Mouse (Mus musculus) hematopoietic stem cell, adult 5-6 weeks (primary cell): ENCODE measurements around the gene Smim15. TPM values are rescaled to one million over a fixed set of nuclear protein-coding genes. Genes with fewer than 3 reads are reported as not detected.
A peak's percentile ranks its signal among the peaks of the same experiment; 100 is the strongest.

Experiments used
- ATAC-seq, 2 experiments: fragments of 125-278 bp in 1 of 2; replicated peaks in 1 of 2; 2 replicates each; pipeline ENCODE4 v1.8.0; 2016 to 2017; ENCODE audit warnings: inconsistent platforms in 2 of 2, mild to moderate bottlenecking in 2 of 2, moderate number of reproducible peaks in 2 of 2, low read depth in 1 of 2, moderate TSS enrichment in 1 of 2; ENCODE audit not compliant: low FRiP score in 2 of 2, poor library complexity in 2 of 2, severe bottlenecking in 2 of 2, insufficient read depth in 1 of 2, low TSS enrichment in 1 of 2
- total RNA-seq: library from RNA; stranded (forward); fragments of 172-1452, 232-1000 nt; gene quantifications from 2 replicates; pipeline ENCODE4 v1.2.3, GENCODE M21; 2017

Smim15 gene
- total RNA-seq, result 131 and 200 TPM in 2 replicates

DNA sequence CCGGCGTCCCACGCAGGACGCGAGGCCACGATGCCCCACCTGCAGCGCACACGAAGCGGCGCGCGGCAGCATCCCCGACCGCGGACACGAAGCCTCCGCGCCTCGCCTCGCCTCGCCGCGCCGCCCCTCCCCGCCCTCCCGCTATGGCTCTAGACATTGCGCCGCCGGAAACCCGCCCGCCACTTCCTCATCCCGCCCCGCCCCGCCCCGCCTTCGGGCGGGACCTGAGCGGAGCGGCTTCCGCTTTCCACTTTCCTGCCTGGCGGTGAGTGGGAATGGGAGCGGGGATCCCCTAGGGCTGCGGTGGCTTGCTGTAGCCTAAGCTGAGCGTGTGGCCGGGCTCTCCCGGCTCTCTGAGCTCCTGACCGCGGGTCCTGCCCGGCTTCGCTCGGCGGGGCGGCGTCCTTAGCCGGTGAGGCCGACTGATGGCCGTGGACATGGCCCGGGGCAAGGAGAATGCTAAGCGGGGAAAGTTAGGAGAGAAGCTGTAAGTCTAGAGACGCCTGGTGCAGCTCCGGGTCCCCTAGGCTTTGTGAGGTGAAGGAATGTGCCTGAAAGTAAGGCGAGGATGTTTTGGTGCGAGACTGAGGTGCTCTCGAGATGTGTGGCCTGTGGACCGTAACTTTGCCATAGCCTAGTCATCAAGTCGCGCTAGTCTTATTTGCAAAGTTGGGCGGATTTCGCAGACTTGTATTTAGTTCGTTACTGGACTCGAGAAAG, at the start of gene Smim15:
Gene Smim15 (plus strand): TSS at position 225 of the 720 bp plus-strand sequence.
- ATAC-seq, result peak; percentile 65 to 81

DNA sequence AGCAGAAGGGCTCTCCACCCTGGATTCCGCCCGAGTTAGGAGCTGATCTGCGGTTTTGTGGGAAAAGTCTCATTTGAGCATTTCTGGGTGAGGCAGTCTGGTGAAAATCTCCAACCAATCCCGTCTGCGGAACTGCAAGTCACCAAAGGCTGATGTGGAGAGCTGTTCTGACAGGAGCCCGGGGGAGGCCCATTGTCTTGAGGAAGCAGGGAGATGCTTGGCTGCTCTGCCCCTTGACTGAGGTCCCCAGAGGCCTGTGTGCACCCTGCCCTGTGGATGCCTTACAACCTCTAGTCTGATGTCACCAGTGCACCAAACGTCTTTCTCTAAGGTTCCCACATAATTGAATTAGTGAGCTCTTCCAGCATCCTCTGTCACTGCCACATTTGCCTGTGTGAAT, 49.0 kb upstream of the Smim15 start:
- ATAC-seq, result no peak

DNA sequence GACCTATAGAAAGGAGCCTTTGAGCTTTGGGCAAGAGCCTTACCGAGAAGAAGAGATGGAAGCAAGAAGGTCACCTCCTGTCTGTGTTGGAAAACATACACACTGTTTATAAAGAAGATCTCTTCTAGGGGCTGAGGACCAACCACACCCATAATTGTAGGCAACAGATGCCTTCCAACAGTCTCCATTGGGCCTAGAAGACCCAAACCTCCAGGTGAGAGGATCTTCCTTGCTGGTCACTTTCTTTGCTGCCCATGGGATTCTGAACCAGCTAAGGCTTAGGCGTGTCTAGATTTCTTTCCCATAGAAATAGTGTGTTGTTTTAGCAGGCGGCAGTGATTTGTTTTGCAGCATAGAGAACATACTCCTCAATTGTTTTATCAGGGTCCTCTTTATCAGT, 47.9 kb upstream of the Smim15 start:
- no peak for ATAC-seq

DNA sequence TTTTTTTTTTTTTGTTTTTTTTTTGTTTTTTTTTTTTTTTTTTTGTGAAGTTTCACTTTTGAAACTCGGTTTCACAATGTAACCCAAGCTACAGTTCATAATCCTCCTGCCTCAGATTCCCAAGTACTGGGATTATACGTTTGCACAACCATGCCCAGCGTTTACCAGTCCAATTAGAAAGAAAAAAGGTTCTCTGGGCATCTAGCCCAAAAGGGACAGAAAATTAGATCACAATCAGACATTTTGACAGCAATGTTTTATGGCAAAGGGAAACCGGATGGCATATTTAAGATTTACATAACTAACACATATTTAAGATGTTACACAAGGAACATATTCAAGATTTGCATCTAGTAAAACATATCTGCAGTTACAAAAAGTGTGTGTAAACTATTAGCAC, 36.4 kb upstream of the Smim15 start:
- ATAC-seq, result no peak

DNA sequence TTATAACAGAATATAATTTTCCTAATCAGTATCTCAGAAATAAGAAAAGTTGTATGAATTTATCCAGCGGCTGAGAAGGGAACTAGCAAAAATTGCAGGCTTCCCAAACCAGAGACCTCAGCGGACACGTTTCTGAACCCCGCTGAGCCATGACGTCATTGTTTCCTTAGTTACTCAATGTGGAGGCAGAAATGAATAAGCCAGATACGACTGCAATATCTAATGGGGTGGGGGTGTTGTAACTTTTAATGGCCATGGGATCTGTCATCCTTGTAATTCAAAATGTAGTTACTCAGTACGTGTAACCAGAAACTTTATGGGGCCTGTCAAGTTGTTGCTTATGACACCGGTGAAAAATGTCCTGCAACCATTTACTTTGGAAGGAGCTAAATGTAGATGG, 31.1 kb upstream of the Smim15 start:
- ATAC-seq, result no peak

DNA sequence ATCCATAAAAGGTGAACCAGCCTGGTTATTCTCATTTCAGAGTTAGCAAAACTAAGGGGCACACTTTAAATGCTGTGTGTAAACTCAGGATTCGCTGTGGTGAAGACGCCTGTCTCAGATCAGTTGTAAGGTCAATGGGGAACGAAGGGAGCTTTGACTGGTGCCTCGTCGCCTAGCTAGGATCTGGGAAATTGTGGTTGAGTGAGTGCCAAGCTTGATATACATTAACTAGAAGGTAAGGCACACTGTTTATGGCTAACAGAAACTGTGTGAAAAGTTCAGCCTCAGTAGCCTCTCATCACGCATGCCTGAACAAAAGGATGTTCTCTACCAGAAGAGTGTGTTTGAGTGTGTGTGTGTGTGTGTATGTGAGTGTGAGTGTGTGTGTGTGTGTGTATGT, 30.4 kb upstream of the Smim15 start:
- no peak for ATAC-seq

DNA sequence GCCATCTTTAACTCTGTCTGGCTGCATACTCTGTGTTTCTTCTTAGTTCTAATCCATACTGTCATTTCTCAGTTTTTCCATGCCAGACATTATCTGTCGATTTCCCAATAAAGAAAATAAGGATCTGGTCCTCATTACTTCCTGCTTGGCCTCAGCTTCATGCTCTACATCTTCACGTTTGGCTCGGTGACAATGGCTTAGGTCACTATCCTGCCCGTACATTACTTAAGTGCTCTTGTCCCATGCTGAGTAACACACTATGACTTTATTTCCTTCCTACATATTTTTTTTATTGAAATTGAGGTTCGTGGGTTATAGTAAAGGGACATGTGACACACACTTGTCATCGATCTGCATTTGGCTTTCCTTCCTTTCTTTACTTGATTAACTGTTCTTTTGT, 29.1 kb upstream of the Smim15 start:
- no peak for ATAC-seq

DNA sequence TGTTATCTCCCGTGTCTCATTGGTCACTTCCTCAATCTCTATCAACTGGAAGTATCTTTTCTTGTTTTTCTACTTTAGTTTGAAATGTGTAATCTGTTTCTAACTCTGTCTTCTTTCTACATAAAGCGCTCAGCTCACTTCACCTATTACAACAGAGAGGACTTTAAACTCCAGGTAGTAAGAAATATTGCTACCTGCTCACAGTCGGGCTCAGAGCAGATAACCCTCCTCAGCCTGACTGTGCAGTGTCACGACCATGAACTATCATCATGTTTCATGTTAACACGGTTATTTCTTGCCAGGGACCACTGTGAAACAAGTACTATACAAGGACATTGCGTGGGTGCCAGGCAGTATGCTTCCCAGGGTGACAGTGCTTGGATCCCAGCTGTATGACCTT, 26.9 kb upstream of the Smim15 start:
- ATAC-seq, result no peak

DNA sequence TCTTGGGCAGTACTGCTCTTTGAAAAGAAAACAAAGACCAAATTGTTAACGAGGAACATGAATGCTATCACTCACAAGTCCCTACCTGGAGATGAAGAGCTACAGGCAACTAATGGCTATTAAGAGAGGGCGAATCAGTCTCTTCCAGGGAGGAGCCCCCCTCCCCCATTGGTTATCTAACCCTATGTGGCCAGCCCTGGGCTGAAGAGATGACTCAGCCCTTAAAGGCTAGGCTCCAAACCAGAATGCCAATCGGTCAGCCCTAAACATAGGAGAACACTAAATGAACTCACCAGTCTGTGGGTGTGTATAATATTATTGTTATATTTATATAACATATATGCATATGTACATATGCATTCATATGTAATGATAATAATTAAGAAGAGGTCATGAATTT, 18.4 kb upstream of the Smim15 start:
- ATAC-seq, result no peak

DNA sequence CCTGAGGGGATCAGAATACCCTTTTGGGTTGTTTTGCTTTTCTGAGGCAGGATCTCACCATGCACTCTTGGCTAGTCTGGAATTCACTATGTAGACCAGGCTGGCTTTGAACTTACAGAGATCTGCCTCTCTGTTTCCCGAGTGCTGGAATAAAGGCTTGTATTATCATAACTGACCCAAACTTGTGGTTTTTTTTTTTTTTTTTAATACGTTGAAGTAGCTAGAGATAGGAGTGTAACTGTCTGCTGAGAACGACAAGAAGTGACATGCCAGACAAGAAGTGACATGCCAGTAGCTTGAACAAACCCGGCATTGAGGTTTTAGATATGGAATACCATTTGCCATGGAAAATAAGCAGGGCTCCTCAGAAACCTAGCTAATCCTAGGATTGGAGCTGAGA, 11.5 kb upstream of the Smim15 start:
- no peak for ATAC-seq

DNA sequence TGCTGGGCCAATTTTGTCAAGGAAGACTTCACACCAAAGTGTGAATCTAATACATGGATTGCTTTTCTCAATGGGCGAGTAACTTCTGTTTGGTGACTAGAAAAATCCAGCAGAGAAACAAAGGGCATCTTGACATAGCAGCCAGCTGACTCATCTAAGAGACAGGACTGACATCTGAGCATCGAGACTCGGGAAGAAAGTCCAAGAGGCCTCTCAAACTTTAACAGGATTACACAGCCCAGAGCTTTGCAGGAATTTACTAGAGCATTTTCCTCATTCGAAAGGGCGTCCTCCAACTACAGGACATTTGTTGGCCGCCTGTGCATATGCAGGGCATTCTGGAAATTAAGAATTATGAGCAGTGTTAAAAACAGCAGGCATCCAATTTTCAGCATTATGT, 4.9 kb upstream of the Smim15 start:
- ATAC-seq, result no peak

DNA sequence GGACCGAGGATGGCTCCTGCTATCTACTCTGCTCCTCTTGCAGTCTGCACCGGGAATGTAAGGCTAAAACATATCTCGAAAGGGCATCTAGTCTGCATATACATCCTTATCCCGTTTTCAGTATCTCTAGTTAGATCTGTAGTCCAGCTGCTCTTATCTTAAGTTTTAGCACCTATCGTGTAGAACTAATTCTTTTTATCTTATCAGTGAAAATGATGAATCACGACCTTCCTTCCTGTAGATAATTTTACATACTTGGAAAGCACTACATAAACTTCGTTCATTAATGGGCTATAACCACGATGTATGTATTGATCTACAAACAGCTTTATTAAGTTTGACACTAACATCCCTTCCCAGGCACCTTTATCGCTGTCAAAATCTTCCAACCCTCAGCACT, 4.3 kb upstream of the Smim15 start:
- ATAC-seq, result no peak

DNA sequence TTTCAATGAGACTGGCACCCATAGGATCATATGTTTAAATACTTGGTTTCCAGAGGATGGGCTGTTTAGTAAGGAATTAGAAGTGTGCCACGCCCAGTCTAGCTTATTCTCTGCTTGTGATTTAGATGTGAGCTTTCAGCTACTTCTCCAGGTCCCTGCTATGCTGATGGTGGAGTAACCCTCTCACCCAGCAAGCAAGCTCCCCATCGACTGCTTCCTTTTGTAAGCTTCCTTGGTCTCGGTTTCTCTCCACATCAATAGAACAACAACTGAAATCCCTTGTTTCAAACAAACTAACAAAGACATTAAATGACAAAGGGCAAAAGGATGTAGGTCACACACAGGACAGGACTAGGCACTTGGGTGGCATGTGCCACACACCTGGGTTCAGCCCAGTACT, 3.8 kb upstream of the Smim15 start:
- no peak for ATAC-seq

DNA sequence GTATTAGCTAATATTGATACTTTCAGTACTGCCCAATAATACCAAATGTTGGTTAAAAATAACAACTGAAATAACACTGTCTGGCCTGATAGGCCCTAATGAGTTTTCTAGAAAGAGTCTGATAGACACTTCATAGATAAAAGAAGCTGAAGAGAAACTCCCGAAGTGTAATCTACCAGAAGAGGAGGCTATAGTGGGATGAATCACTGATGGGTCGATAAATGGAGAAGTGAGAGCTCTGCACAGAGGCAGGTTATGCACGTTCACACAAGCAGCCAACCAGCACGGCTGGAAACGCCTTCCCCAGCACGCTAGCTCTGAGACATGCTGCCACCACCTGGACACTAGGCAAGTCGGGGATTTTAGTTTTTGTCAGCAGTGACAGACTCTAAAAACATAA, 2.9 kb upstream of the Smim15 start:
- peak; percentile 83 to 89 for ATAC-seq

DNA sequence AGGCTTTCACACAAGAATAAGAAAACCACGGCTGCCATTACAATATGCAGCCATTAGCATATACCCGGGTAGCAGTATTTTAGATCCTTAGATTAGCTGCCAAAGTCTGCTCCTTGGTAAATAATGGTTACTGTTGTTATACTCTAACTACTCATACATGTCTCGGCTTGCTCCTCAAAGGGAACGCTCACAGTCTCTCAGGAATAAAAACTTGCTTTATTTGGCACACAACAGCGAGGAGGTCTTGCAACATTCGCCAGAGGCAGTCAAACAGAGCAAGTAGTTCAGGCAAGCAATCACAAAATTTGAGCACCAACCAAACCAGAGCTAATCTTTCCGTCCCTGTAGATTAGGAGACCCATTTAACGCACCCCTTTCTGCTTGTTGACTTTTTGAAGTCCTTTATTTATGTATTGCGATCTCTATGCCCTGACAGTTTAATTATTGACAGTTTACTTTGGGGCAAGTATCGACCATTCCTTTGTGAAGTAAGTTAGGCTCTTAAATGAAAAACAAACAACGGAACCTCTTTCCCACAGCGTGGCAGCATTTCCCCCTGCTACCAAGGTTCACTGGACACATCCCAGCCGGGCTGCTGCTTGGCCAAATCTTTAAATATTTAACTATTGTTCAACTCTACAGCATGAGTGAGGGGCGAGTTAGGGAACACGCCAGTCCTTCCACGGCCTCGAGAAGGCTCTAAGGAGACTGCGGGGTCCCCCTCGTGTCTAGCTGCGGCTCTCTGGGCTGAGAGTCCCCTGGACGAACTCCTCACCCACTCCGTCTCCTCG, 620 bp upstream of the Smim15 start:
- no peak for ATAC-seq

DNA sequence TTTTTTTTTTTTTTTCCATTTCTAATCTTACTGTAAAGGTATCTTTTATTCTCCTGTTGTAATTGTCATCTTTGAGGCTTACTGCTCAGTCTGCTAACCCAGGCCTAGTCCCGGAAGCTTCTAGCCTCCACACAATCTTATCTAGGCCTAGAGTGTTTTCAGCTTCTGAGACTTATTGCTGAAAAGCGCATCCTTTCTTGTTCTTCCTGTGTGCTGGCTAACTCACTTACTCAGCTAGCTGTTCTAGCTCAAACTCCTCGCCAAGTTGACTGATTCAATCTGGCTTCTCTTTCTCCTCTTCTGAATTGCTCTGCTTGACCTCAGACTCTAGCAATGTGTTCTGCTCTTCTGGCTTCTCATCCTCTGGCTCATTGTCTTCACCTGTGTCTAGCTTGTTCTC, 1.4 kb downstream of the Smim15 start:
- ATAC-seq, result no peak

DNA sequence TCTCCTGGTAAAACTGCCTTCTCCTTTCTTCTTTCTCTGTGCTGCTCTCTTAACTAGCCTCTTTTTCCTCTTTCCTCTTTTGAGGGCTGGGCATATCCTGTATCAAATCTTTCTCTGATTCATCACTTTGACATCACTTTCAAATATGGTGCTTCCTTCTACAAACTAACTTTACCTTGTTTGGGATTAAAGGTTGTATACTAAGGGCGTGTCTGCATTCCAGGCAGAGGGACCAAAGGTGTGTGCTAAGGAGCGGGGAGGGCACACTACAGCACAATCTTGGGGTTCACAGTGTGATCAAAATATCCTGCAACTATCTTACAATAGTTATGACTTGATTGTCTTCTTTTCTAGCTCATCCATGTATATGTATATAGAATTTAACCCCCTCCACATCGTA, 1.8 kb downstream of the Smim15 start:
- ATAC-seq, result no peak

DNA sequence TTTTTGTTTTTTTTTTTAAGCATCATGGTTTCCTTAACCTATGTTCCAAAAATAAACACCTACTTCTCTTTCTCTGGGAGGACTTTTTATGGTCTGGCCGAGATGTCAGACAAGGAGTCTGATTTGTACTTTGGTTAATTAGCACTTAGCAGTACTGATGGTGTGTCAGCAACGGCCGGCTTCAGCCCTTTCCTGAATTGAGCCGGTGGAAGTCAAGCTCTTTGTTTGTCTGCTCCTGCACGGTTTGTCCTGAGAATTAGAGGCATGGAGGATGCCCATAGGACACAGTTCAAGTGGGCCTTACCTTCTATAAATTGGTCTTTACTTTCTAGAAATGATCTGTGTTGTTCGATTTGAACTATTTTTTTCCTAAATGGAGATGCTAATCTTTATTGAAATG, 2.6 kb downstream of the Smim15 start:
- ATAC-seq, result no peak

DNA sequence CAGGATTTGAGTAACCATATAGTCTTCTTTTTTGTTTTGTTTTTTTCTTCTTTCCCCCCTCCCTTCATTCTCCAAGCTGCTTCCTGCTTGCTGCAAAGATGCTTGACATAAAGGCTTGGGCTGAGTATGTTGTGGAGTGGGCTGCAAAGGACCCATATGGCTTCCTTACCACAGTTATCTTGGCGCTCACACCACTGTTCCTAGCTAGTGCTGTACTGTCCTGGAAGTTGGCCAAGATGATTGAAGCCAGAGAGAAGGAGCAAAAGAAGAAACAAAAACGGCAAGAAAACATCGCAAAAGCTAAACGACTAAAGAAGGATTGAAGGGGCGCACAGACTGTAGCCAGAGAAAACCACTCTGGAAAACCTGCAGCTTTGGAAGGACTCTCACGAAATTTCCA, 3.1 kb downstream of the Smim15 start:
- ATAC-seq, result no peak
